Mouse (Mus musculus): Measurements from ENCODE around the gene Pttg1ip. TPM values are rescaled to one million over a fixed set of nuclear protein-coding genes. Genes with fewer than 3 reads are reported as not detected.

The Pttg1ip gene
- polyA plus RNA-seq, 2 experiments: 117 to 138 TPM

DNA sequence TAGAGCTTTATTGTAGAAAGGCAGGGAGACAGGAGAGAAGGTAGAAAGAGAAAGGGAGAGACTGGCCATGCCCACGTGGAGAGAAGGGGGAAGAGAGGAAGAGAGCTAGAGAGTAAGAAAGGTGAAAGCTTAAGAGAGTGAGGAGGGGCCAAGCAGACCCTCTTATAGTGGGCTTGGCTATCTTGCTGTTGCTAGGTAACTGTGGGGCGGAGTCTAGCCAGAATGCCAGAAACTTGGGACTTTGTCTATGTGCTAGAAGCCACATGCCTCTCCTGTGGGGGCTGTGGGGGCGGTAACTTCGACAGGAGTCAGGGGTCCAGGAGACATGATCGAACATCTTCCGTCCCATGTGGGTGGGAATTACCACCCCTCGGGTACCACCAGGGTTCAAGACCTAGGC lies 12.0 kb upstream of the Pttg1ip start:
- H3K9me3 ChIP-seq (ENCODE audit: control insufficient read depth, low read length): no peaks in the 10 kb centered on the region
- no peak overlapping the region for H3K9ac ChIP-seq (ENCODE audit: low read depth, low read length, severe bottlenecking)
- H3K27ac ChIP-seq (replicated peaks; ENCODE audit: low read depth, low read length): no peak overlapping the region
- no peak overlapping the region for H3K4me3 ChIP-seq (replicated peaks; ENCODE audit: low read length)
- ATAC-seq (ENCODE audit: low FRiP score, low read depth): no peak
- no peak overlapping the region for H3K4me2 ChIP-seq (replicated peaks; ENCODE audit: low read depth, low read length, severe bottlenecking)
- TF ChIP-seq POLR2A (IDR thresholded peaks at IDR 0.05; ENCODE audit: borderline replicate concordance, extremely low read depth, insufficient read depth, insufficient read length): no peak
- WGBS: 41% methylated on average over 7 of the region's 7 CpGs
- no peaks in the 10 kb centered on the region for H3K27me3 ChIP-seq (ENCODE audit: control insufficient read depth, insufficient read depth, low read length)
- H3K36me3 ChIP-seq (ENCODE audit: control insufficient read depth, insufficient read depth, low read length): no peaks in the 10 kb centered on the region
- no peaks in the 10 kb centered on the region for H3K4me1 ChIP-seq (ENCODE audit: control insufficient read depth, insufficient read depth, low read length)
- no peak for DNase-seq (ENCODE audit: low spot score)

DNA sequence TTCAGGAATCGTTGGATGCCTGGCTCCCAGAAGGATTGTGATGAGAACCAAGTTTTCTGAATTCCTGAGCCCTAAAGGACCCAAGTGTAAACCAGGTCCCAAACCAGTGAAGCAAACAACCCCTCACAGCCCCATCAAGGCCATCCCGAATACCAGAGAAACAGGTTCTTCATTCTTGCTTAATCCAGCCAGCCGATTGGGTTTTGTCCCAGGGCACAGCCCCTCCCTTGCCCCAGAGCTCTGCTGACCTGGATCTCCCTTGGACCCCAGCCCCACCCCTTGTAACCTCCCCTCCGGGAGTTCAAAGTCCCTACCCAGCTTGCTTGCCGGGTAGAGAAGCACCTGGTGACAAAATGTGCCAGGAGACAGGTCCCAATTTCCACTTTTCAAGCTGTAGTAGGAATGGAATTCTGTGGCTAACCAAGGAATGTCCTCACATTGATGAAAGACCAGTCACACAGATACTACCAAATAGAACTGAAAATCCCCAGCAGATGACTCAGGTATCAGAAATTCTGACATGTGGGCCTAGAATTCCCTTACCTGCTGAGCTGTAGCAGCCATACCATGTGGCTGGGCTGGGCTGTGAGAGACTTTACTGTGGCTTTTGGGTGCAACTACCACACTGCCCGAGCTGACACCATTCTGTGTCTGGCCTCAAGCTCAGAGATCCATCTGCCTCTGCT lies 11.4 kb upstream of the Pttg1ip start:
- Histone ChIP-seq H3K9me3 (ENCODE audit: control insufficient read depth, low read length) (no peaks in the 10 kb centered on the region), H3K27ac (replicated peaks; ENCODE audit: low read depth, low read length) (no peak overlapping the region), H3K4me1 (ENCODE audit: control insufficient read depth, insufficient read depth, low read length) (no peaks in the 10 kb centered on the region), H3K4me3 (replicated peaks; ENCODE audit: low read length) (no peak overlapping the region), H3K27me3 (ENCODE audit: control insufficient read depth, insufficient read depth, low read length) (no peaks in the 10 kb centered on the region), H3K4me2 (replicated peaks; ENCODE audit: low read depth, low read length, severe bottlenecking) (no peak overlapping the region), H3K36me3 (ENCODE audit: control insufficient read depth, insufficient read depth, low read length) (no peaks in the 10 kb centered on the region), H3K9ac (ENCODE audit: low read depth, low read length, severe bottlenecking) (no peak overlapping the region)
- TF ChIP-seq POLR2A (IDR thresholded peaks at IDR 0.05; ENCODE audit: borderline replicate concordance, extremely low read depth, insufficient read depth, insufficient read length): no peak
- no peak for DNase-seq (ENCODE audit: low spot score)
- no peak for ATAC-seq (ENCODE audit: low FRiP score, low read depth)
- whole genome bisulfite sequencing: 46% methylated on average over 6 of the region's 6 CpGs

DNA sequence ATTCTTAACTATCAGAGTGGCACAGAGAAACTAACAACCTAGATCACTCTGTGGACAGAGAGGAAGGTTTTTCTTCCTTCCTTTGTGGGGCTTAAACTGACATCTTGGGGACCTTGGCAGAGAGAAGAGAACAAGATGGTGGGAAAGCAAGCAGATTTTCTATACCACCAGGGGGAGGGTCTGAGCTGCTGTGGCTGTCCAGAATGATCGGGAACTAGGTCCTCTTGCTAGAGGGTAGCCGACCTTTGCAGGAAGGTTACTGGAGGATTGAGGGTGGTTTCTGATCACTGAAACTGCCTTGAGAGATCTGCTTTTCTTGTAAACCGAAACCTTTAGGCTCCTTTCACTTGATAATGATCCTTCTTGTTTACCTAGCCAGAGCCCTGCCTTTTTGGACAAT lies 9.3 kb upstream of the Pttg1ip start:
- H3K27ac ChIP-seq (replicated peaks; ENCODE audit: low read depth, low read length): no peak overlapping the region
- 29% methylated on average over 3 of the region's 3 CpGs for WGBS
- DNase-seq (ENCODE audit: low spot score): no peak

DNA sequence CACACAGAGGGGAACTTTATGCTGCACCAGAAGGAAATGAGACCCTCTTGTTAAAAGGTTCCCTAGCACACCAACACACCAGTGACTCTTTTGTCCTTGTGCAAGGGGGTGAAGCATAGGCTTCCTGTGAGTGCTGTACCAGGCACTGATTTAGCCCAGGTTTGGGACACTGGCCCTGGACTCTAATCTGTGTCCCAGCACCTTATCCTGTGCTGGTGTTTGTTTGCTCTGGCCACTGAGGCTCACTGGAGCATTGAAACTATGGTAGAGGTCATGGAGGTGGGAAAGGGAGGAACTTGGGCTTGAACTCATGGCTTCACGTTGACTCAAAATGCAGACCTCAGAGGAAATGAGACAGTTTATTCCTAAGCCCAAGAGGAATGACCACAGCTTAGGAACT lies 8.4 kb upstream of the Pttg1ip start:
- Histone ChIP-seq H3K4me2 (replicated peaks; ENCODE audit: low read depth, low read length, severe bottlenecking) (no peak overlapping the region), H3K9me3 (ENCODE audit: control insufficient read depth, low read length) (no peaks in the 10 kb centered on the region), H3K27me3 (ENCODE audit: control insufficient read depth, insufficient read depth, low read length) (no peaks in the 10 kb centered on the region), H3K4me1 (ENCODE audit: control insufficient read depth, insufficient read depth, low read length) (no peaks in the 10 kb centered on the region), H3K27ac (replicated peaks; ENCODE audit: low read depth, low read length) (no peak overlapping the region), H3K9ac (ENCODE audit: low read depth, low read length, severe bottlenecking) (no peak overlapping the region), H3K4me3 (replicated peaks; ENCODE audit: low read length) (no peak overlapping the region), H3K36me3 (ENCODE audit: control insufficient read depth, insufficient read depth, low read length) (no peaks in the 10 kb centered on the region)
- DNase-seq (ENCODE audit: low spot score): no peak
- 89% methylated on average over 1 of the region's 1 CpGs for WGBS
- TF ChIP-seq POLR2A (IDR thresholded peaks at IDR 0.05; ENCODE audit: borderline replicate concordance, extremely low read depth, insufficient read depth, insufficient read length): no peak
- no peak for ATAC-seq (ENCODE audit: low FRiP score, low read depth)

More for the DNA sequence above, 9.3 kb upstream of the Pttg1ip start:
- no peak overlapping the region for H3K9ac ChIP-seq (ENCODE audit: low read depth, low read length, severe bottlenecking)
- no peak for ATAC-seq (ENCODE audit: low FRiP score, low read depth)
- TF ChIP-seq POLR2A (IDR thresholded peaks at IDR 0.05; ENCODE audit: borderline replicate concordance, extremely low read depth, insufficient read depth, insufficient read length): no peak
- no peaks in the 10 kb centered on the region for H3K36me3 ChIP-seq (ENCODE audit: control insufficient read depth, insufficient read depth, low read length)
- no peaks in the 10 kb centered on the region for H3K27me3 ChIP-seq (ENCODE audit: control insufficient read depth, insufficient read depth, low read length)
- H3K9me3 ChIP-seq (ENCODE audit: control insufficient read depth, low read length): no peaks in the 10 kb centered on the region
- no peaks in the 10 kb centered on the region for H3K4me1 ChIP-seq (ENCODE audit: control insufficient read depth, insufficient read depth, low read length)
- H3K4me3 ChIP-seq (replicated peaks; ENCODE audit: low read length): no peak overlapping the region
- no peak overlapping the region for H3K4me2 ChIP-seq (replicated peaks; ENCODE audit: low read depth, low read length, severe bottlenecking)

DNA sequence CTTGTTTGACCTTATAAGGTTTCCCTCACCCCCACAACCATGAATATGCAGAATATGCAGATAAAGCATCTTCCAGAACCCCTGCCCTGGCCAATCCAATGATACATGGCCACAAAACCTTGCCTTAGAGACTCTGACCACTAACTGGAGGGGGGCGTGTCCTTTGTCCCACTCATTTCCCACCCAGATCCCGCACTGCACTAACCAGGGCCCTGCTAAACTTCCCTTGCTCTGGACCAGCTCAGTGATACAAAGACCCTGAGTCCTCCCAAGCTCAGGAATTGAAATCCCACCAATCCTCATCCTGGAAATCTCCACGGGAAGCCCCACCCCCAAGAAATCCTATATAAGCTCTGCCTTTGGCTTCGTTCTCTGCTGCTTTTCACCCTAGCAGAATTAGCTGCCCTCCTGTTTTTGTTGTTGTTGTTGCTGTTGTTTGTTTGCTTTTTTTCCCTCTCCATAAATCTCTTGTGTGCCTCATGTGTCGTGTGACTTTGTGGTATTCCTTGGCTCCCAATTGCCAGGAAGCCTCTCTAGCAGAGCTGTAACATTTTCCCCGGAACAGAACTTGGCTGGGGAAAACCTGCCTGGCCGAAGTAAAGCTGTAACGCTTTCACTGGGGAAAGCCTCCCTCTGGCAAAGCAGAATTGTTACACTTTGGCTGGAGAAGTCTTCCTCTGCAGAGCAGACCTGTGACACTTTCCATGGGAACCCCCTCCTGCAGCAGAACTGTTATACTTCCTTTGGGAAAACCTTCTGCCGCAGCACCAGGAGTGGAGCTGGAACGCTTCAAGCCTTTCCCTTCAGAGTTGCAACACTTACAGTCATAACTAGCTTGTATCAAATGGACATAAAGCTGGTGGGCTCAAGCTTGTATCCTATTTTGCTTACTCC lies 1.2 kb upstream of the Pttg1ip start:
- H3K9me3 ChIP-seq (ENCODE audit: control insufficient read depth, low read length): no peaks in the 10 kb centered on the region
- H3K27me3 ChIP-seq (ENCODE audit: control insufficient read depth, insufficient read depth, low read length): no peaks in the 10 kb centered on the region
- no peak for TF ChIP-seq POLR2A (IDR thresholded peaks at IDR 0.05; ENCODE audit: borderline replicate concordance, extremely low read depth, insufficient read depth, insufficient read length)
- WGBS: 54% methylated on average over 10 of the region's 10 CpGs
- H3K36me3 ChIP-seq (ENCODE audit: control insufficient read depth, insufficient read depth, low read length): no peaks in the 10 kb centered on the region
- peaks cover 24% of the 10 kb centered on the region for H3K4me1 ChIP-seq (ENCODE audit: control insufficient read depth, insufficient read depth, low read length)
- DNase-seq (ENCODE audit: low spot score) (no peak), ATAC-seq (ENCODE audit: low FRiP score, low read depth) (no peak)
- H3K9ac ChIP-seq (ENCODE audit: low read depth, low read length, severe bottlenecking): no peak overlapping the region
- H3K27ac ChIP-seq (replicated peaks; ENCODE audit: low read depth, low read length): no peak overlapping the region
- H3K4me3 ChIP-seq (replicated peaks; ENCODE audit: low read length): no peak overlapping the region
- no peak overlapping the region for H3K4me2 ChIP-seq (replicated peaks; ENCODE audit: low read depth, low read length, severe bottlenecking)

Data from limb, embryonic 14.5 days (tissue).